Comparison of ENCODE assay signal across 26 mouse cellular contexts in genomic region chr11:9684952-9685351, GRCm38 (mm10).
DNase-seq lines count a peak whose midpoint lies in the region; ATAC-seq lines count a peak whose summit lies in the region.
"Had no signal": no experiment of that assay in that cellular context is flagged by ENCODE, and none has a peak within 500 bp of the region (broad histone marks: within the 10 kb centered on the region; RNA-seq: fewer than 3 reads in every experiment).

No protein-coding gene starts in this region.

- ATAC-seq in midbrain, embryonic 14.5 days (ENCODE audit: low FRiP score, low TSS enrichment) = no peak
- no peak for ATAC-seq in midbrain, embryonic 13.5 days
- ATAC-seq in intestine, embryonic 16.5 days = peak; percentile 89
- ATAC-seq: activated CD4-positive, CD25-positive, alpha-beta regulatory T cell, adult 4 months; CD4-positive, CD25-positive, alpha-beta regulatory T cell, adult 4 months; forebrain, embryonic 13.5 days; forebrain, embryonic 15.5 days; forebrain, postnatal 0 days; Patski had no signal

- H3K27me3 ChIP-seq in midbrain, embryonic 14.5 days (ENCODE audit: control insufficient read depth, insufficient read depth, low read length) = no peaks in the 10 kb centered on the region
- no peaks in the 10 kb centered on the region for H3K27me3 ChIP-seq in midbrain, embryonic 13.5 days
- no peaks in the 10 kb centered on the region for H3K27me3 ChIP-seq in intestine, embryonic 16.5 days (replicated peaks; ENCODE audit: control insufficient read depth, insufficient read depth, low read length)
- H3K27me3 ChIP-seq: CH12.LX; embryonic facial prominence, embryonic 12.5 days; forebrain, embryonic 13.5 days; forebrain, embryonic 15.5 days; Patski had no signal

- no peak overlapping the region for H3K27ac ChIP-seq in midbrain, embryonic 14.5 days (replicated peaks; ENCODE audit: low read depth, low read length)
- no peak overlapping the region for H3K27ac ChIP-seq in midbrain, embryonic 13.5 days
- H3K27ac ChIP-seq in intestine, embryonic 16.5 days (ENCODE audit: low read length) = no peak overlapping the region; the same call in 1 of the 2 replicates
- H3K27ac ChIP-seq: embryonic facial prominence, embryonic 10.5 days; embryonic facial prominence, embryonic 12.5 days; forebrain, embryonic 13.5 days; forebrain, embryonic 15.5 days had no signal

- no peak overlapping the region for H3K9ac ChIP-seq in midbrain, embryonic 14.5 days (replicated peaks; ENCODE audit: low read length)
- H3K9ac ChIP-seq in midbrain, embryonic 13.5 days (replicated peaks) = no peak overlapping the region
- H3K9ac ChIP-seq in intestine, embryonic 16.5 days (ENCODE audit: low read depth, low read length) = no peak overlapping the region
- H3K9ac ChIP-seq: embryonic facial prominence, embryonic 12.5 days; forebrain, embryonic 13.5 days; forebrain, embryonic 15.5 days; forebrain, postnatal 0 days had no signal

- H3K4me1 ChIP-seq in midbrain, embryonic 14.5 days (ENCODE audit: control insufficient read depth, insufficient read depth, low read length) = no peaks in the 10 kb centered on the region
- no peaks in the 10 kb centered on the region for H3K4me1 ChIP-seq in midbrain, embryonic 13.5 days (replicated peaks)
- no peaks in the 10 kb centered on the region for H3K4me1 ChIP-seq in intestine, embryonic 16.5 days (ENCODE audit: control insufficient read depth, insufficient read depth, low read length)
- H3K4me1 ChIP-seq: embryonic facial prominence, embryonic 10.5 days; embryonic facial prominence, embryonic 12.5 days; forebrain, embryonic 13.5 days; forebrain, embryonic 15.5 days had no signal

- no peak overlapping the region for H3K4me2 ChIP-seq in midbrain, embryonic 14.5 days (ENCODE audit: low read length)
- H3K4me2 ChIP-seq in midbrain, embryonic 13.5 days (replicated peaks) = no peak overlapping the region
- no peak overlapping the region for H3K4me2 ChIP-seq in intestine, embryonic 16.5 days (ENCODE audit: low read depth, low read length)
- H3K4me2 ChIP-seq: embryonic facial prominence, embryonic 12.5 days; forebrain, embryonic 13.5 days; forebrain, embryonic 15.5 days had no signal

- H3K9me3 ChIP-seq in midbrain, embryonic 14.5 days (ENCODE audit: control insufficient read depth, low read length) = no peaks in the 10 kb centered on the region
- H3K9me3 ChIP-seq in midbrain, embryonic 13.5 days = no peaks in the 10 kb centered on the region
- no peaks in the 10 kb centered on the region for H3K9me3 ChIP-seq in intestine, embryonic 16.5 days (ENCODE audit: control insufficient read depth, low read length)
- H3K9me3 ChIP-seq: embryonic facial prominence, embryonic 10.5 days; embryonic facial prominence, embryonic 12.5 days; forebrain, embryonic 13.5 days; forebrain, embryonic 15.5 days; G1E had no signal

- H3K36me3 ChIP-seq in midbrain, embryonic 14.5 days (ENCODE audit: control insufficient read depth, insufficient read depth, low read length) = no peaks in the 10 kb centered on the region
- H3K36me3 ChIP-seq in midbrain, embryonic 13.5 days = no peaks in the 10 kb centered on the region
- H3K36me3 ChIP-seq in intestine, embryonic 16.5 days (ENCODE audit: control insufficient read depth, insufficient read depth, low read length) = no peaks in the 10 kb centered on the region
- H3K36me3 ChIP-seq: embryonic facial prominence, embryonic 10.5 days; embryonic facial prominence, embryonic 12.5 days; forebrain, embryonic 15.5 days; G1E had no signal

- 81% methylated on average over 2 of the region's 2 CpGs for WGBS in midbrain, embryonic 14.5 days
- WGBS in midbrain, embryonic 13.5 days = 85% methylated on average over 2 of the region's 2 CpGs
- 71% methylated on average over 2 of the region's 2 CpGs for WGBS in intestine, embryonic 16.5 days

- no peak overlapping the region for H3K4me3 ChIP-seq in midbrain, embryonic 14.5 days (replicated peaks; ENCODE audit: low read depth, low read length)
- no peak overlapping the region for H3K4me3 ChIP-seq in midbrain, embryonic 13.5 days (replicated peaks)
- no peak overlapping the region for H3K4me3 ChIP-seq in intestine, embryonic 16.5 days (ENCODE audit: low read length)
- H3K4me3 ChIP-seq: embryonic facial prominence, embryonic 10.5 days; embryonic facial prominence, embryonic 12.5 days; forebrain, embryonic 13.5 days; forebrain, embryonic 15.5 days had no signal

- peak; percentile 12 for DNase-seq in midbrain, embryonic 14.5 days
- DNase-seq in embryo, embryonic 9.5 days (ENCODE audit: extremely low spot score) = no peak
- no peak for DNase-seq in right cerebral cortex, postnatal 25 days
- DNase-seq: adrenal gland, adult 8-10 months; adrenal gland, postnatal 14 days; adrenal gland, postnatal 36 days; B cell, adult 2 months; cerebellum, adult 11 months; cerebellum, adult 18-20 months; cerebellum, adult 8-10 months; cerebellum, adult 9-11 months; cerebellum, postnatal 14 days; cerebellum, postnatal 36 days; embryo, embryonic 11 days; forebrain, postnatal 0 days had no signal
